Comparison of ENCODE assay signal across 9 mouse cellular contexts in the genomic region with DNA sequence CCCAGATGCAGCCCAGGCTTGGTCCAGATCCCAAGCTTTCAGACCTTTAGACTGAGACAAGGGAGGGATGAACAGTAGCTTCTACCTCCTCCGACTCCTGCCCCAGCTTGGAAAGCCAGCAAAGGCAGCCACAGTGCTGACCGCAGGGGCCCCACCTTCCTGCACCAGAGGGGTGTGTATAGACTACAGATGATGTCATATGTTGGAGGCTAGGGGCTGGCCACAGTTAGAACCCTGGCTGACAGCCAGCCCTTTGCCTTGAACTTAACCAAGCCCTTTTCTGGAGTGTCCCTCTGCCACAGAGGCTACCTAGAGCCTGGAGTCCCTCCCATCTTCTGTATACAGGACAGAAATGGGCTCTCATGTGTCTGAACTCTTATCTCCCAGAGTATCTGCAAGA. TPM values are rescaled to one million over a fixed set of nuclear protein-coding genes. Genes with fewer than 3 reads are reported as not detected.
A peak's percentile ranks its signal among the peaks of the same experiment; 100 is the strongest.
DNase-seq lines count a peak whose midpoint lies in the region; ATAC-seq lines count a peak whose summit lies in the region.
"Had no signal": no experiment of that assay in that cellular context is flagged by ENCODE, and none has a peak within 500 bp of the region (broad histone marks: within the 10 kb centered on the region; RNA-seq: fewer than 3 reads in every experiment).

No protein-coding gene starts in this region.

- no peaks in the 10 kb centered on the region for H3K27me3 ChIP-seq in heart, embryonic 11.5 days (ENCODE audit: control insufficient read depth, insufficient read depth, low read length)
- no peaks in the 10 kb centered on the region for H3K27me3 ChIP-seq in kidney, embryonic 14.5 days (ENCODE audit: control insufficient read depth, insufficient read depth, low read length)

- H3K9ac ChIP-seq in heart, embryonic 11.5 days (ENCODE audit: low read depth, low read length): peak overlapping the region; percentile 43; the same call in 1 of the 2 replicates
- H3K9ac ChIP-seq in kidney, embryonic 14.5 days (ENCODE audit: low read depth, low read length): no peak overlapping the region; the same call in 1 of the 2 replicates

- WGBS in heart, embryonic 11.5 days (ENCODE audit: insufficient replicate concordance): 29% methylated on average over 2 of the region's 2 CpGs
- 65% methylated on average over 2 of the region's 2 CpGs for WGBS in kidney, embryonic 14.5 days

- H3K27ac ChIP-seq in heart, embryonic 11.5 days (ENCODE audit: low read depth, low read length): peak overlapping the region; percentile 83
- 0 out of 2 replicates have a peak overlapping the region, but pooled peaks have one; percentile 18 for H3K27ac ChIP-seq in kidney, embryonic 14.5 days (ENCODE audit: low read depth, low read length)

- H3K4me2 ChIP-seq in heart, embryonic 11.5 days: peak overlapping the region; percentile 45
- H3K4me2 ChIP-seq in kidney, embryonic 14.5 days (replicated peaks; ENCODE audit: low read depth, low read length): no peak overlapping the region; the same call in 1 of the 2 replicates

- H3K4me3 ChIP-seq in heart, embryonic 11.5 days (ENCODE audit: low read depth, low read length): no peak overlapping the region
- H3K4me3 ChIP-seq in kidney, embryonic 14.5 days (ENCODE audit: low read length): no peak overlapping the region

- ATAC-seq in heart, embryonic 11.5 days (replicated peaks; ENCODE audit: insufficient number of reproducible peaks, low FRiP score, low TSS enrichment): peak; percentile 48; the same call in 1 of the 2 replicates
- peak; percentile 40 for ATAC-seq in kidney, embryonic 14.5 days (ENCODE audit: low FRiP score, low TSS enrichment)

- peak; percentile 60 for DNase-seq in urinary bladder, postnatal 25 days (ENCODE audit: low spot score)
- no peak for DNase-seq in urinary bladder, postnatal 10 days (ENCODE audit: low spot score)
- peak; percentile 72 for DNase-seq in cerebellum, adult 8-10 months
- DNase-seq in lung, postnatal 25 days (ENCODE audit: low spot score): peak; percentile 88
- DNase-seq in thymus, postnatal 4 days: peak; percentile 60
- no peak for DNase-seq in layer of hippocampus, postnatal 36 days

- H3K4me1 ChIP-seq in heart, embryonic 11.5 days (ENCODE audit: control insufficient read depth, insufficient read depth, low read length): peaks cover 94% of the 10 kb centered on the region
- peaks cover 66% of the 10 kb centered on the region for H3K4me1 ChIP-seq in kidney, embryonic 14.5 days (ENCODE audit: control insufficient read depth, insufficient read depth, low read length)

- H3K9me3 ChIP-seq in heart, embryonic 11.5 days (replicated peaks; ENCODE audit: control insufficient read depth, low read length): no peaks in the 10 kb centered on the region
- no peaks in the 10 kb centered on the region for H3K9me3 ChIP-seq in kidney, embryonic 14.5 days (ENCODE audit: control insufficient read depth, low read length)

- H3K36me3 ChIP-seq in heart, embryonic 11.5 days (ENCODE audit: control insufficient read depth, insufficient read depth, low read length): no peaks in the 10 kb centered on the region; the same call in 1 of the 2 replicates
- peaks cover 20% of the 10 kb centered on the region; the same call in 1 of the 2 replicates for H3K36me3 ChIP-seq in kidney, embryonic 14.5 days (ENCODE audit: control insufficient read depth, insufficient read depth, low read length)

RNA-seq across cellular contexts. Expression of a gene that starts 7.5 kb away (rescaled TPM):
- 3.4 and 3.6 TPM in 2 replicates for polyA plus RNA-seq in heart, embryonic 11.5 days (2014; fragmentation: Nextera tagmentation; extraction: Ambion mirVana)
- 6.3 and 6.4 TPM in 2 replicates for polyA plus RNA-seq in kidney, embryonic 14.5 days (2014; fragmentation: Nextera tagmentation; extraction: Ambion mirVana)
- total RNA-seq in layer of hippocampus, postnatal 36 days (2021): 10 to 100 TPM; 37.4 to 37.6 TPM

RNA-seq across cellular contexts. Expression of a gene that starts 15.3 kb away (rescaled TPM):
- polyA plus RNA-seq in heart, embryonic 11.5 days (2014; fragmentation: Nextera tagmentation; extraction: Ambion mirVana): 0.26 TPM in 1 of 2 replicates, not detected in the other
- 0.38 TPM in 1 of 2 replicates, not detected in the other for polyA plus RNA-seq in kidney, embryonic 14.5 days (2014; fragmentation: Nextera tagmentation; extraction: Ambion mirVana)
- total RNA-seq in layer of hippocampus, postnatal 36 days (2021): not detected
- polyA plus RNA-seq: spleen, adult 2 months had no signal

Comparison
In these comparisons a context has a peak if more than half of its experiments do, and no peak if none do; other contexts are left out.
1. DNase-seq: peak in urinary bladder, postnatal 25 days (single experiment), cerebellum, adult 8-10 months (single experiment), lung, postnatal 25 days (single experiment) and thymus, postnatal 4 days (single experiment); none in urinary bladder, postnatal 10 days (single experiment) and layer of hippocampus, postnatal 36 days (0 of 2).